Mouse (Mus musculus) midbrain, embryonic 10.5 days (tissue): ENCODE data around the gene Jak2. TPM values are rescaled to one million over a fixed set of nuclear protein-coding genes. Genes with fewer than 3 reads are reported as not detected.
A peak's percentile ranks its signal among the peaks of the same experiment; 100 is the strongest.

Experiments
- DNase-seq: peaks from one replicate; pipeline ENCODE4 v3.0.0-alpha.2; 2017; ENCODE audit warnings: low spot score
- H3K27ac ChIP-seq: fragments of 300-500 bp; sonication (generic); replicated peaks from 2 replicates; pipeline ENCODE4 v1.5.1; 2016; ENCODE audit warnings: mild to moderate bottlenecking
- H3K27me3 ChIP-seq: fragments of 300-500 bp; sonication (generic); 2 replicates; pipeline ENCODE4 v1.6.1; 2016; ENCODE audit warnings: low read depth, mild to moderate bottlenecking; ENCODE audit not compliant: poor library complexity, severe bottlenecking
- H3K36me3 ChIP-seq: fragments of 300-500 bp; sonication (generic); 2 replicates; pipeline ENCODE4 v1.6.1; 2016; ENCODE audit warnings: mild to moderate bottlenecking, moderate library complexity
- H3K4me1 ChIP-seq: fragments of 300-500 bp; sonication (generic); 2 replicates; pipeline ENCODE4 v1.6.1; 2016
- H3K4me3 ChIP-seq: fragments of 300-500 bp; sonication (generic); 2 replicates; pipeline ENCODE4 v1.5.1; 2016; ENCODE audit warnings: mild to moderate bottlenecking, moderate library complexity
- H3K9me3 ChIP-seq: fragments of 300-500 bp; sonication (generic); replicated peaks from 2 replicates; pipeline ENCODE4 v1.6.1; 2016; ENCODE audit warnings: mild to moderate bottlenecking
- WGBS: fragments of 180-500 bp; shearing (Covaris S2); methylation state at CpG from one replicate; pipeline ENCODE4 v1.1.7; 2016; 5-methylcytosine and 5-hydroxymethylcytosine counted together
- polyA plus RNA-seq: library from polyadenylated mRNA; unstranded; fragments of >200 nt; fragmentation: Nextera tagmentation; extraction: Ambion mirVana; gene quantifications from 2 replicates; pipeline ENCODE4 v1.2.1, GENCODE M21; 2016

The Jak2 gene
- polyA plus RNA-seq, 1 experiment from 2014 or later: 5.9 TPM

DNA sequence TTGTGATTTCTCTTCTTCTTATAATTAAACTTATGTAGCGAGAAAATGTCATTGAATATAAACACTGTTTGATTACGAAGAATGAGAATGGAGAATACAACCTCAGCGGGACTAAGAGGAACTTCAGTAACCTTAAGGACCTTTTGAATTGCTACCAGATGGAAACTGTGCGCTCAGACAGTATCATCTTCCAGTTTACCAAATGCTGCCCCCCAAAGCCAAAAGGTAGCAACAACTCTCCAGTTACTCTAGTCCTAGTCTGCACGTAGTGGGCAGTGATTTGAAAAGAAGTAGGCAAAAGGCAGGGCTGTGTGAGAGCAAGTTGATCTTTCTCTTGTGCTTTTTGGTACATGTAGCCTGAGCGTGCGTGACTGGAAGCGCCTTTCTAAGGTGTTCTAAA lies 36.2 kb downstream of the Jak2 start:
- no peak for DNase-seq
- Histone ChIP-seq H3K4me3 (no peak overlapping the region), H3K36me3 (peaks cover 28% of the 10 kb centered on the region), H3K9me3 (no peaks in the 10 kb centered on the region), H3K27ac (no peak overlapping the region), H3K4me1 (peaks cover 14% of the 10 kb centered on the region), H3K27me3 (no peaks in the 10 kb centered on the region)
- WGBS: 70% methylated on average over 8 of the region's 8 CpGs

DNA sequence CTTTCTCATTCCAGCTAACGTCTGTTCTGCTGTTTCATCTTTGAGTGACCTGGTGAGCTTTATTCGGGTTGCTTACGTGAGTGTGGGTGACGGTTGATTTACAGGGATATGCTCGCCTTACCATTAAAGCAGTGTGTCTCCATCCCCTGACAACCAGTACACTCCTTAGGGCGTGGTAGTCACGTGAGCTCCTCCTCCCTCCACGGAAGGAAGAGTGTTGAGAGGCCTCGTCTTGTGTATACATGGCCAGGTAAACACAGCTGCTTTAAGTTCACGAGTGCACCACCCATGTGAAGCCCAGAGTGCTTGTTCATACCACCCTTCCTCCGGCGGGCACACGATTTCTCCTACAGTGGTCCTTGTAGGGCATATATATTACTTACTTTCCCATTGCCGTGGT lies 39.9 kb downstream of the Jak2 start:
- no peaks in the 10 kb centered on the region for H3K27me3 ChIP-seq
- H3K9me3 ChIP-seq: no peaks in the 10 kb centered on the region
- H3K4me3 ChIP-seq: no peak overlapping the region
- no peak overlapping the region for H3K27ac ChIP-seq
- H3K4me1 ChIP-seq: no peaks in the 10 kb centered on the region
- DNase-seq: no peak
- 89% methylated on average over 14 of the region's 14 CpGs for WGBS
- peaks cover 32% of the 10 kb centered on the region for H3K36me3 ChIP-seq

DNA sequence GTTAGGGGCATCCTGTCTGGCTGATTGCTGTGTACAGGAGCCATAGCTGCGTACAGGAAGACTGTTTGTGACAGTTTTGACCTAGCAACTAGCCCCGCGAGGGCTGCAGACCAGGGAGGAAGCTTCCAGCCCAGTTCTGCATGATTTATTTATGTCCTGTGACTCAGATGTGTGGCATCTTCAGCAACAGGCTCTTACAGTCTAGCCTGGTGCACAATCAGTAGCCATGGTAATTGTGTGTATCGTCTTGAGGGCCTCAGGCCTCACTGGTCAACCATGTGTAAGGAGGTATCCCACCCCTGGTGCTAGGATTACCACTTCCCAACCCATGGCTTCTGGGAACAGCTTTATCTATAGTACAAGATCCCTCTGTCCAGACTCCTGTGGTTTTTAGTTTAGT lies 40.9 kb downstream of the Jak2 start:
- no peak overlapping the region for H3K27ac ChIP-seq
- no peak overlapping the region for H3K4me3 ChIP-seq
- no peak for DNase-seq
- H3K27me3 ChIP-seq: no peaks in the 10 kb centered on the region
- peaks cover 34% of the 10 kb centered on the region for H3K36me3 ChIP-seq
- no peaks in the 10 kb centered on the region for H3K9me3 ChIP-seq
- WGBS: 87% methylated on average over 4 of the region's 4 CpGs
- H3K4me1 ChIP-seq: no peaks in the 10 kb centered on the region

DNA sequence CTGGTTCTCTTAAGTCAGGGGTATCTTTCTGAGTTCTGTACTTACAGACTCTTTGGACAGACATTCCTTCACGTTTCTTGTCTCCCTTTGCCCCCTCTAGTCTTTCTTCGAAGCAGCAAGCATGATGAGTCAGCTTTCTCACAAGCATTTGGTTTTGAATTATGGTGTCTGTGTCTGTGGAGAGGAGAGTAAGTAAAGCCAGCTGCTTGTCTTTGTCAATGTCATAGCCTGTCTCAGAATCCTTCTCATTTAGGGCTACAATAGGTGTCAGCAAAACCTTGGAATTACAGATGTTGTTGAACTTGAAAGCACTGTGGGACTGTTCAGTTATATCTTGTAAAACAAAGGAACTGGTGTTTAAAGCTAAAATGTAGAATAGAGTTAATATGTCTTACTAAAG lies 43.1 kb downstream of the Jak2 start:
- Histone ChIP-seq H3K9me3 (no peaks in the 10 kb centered on the region), H3K4me1 (no peaks in the 10 kb centered on the region), H3K27me3 (no peaks in the 10 kb centered on the region), H3K36me3 (peaks cover 50% of the 10 kb centered on the region), H3K27ac (no peak overlapping the region), H3K4me3 (no peak overlapping the region)
- 78% methylated on average over 2 of the region's 2 CpGs for WGBS
- DNase-seq: no peak

DNA sequence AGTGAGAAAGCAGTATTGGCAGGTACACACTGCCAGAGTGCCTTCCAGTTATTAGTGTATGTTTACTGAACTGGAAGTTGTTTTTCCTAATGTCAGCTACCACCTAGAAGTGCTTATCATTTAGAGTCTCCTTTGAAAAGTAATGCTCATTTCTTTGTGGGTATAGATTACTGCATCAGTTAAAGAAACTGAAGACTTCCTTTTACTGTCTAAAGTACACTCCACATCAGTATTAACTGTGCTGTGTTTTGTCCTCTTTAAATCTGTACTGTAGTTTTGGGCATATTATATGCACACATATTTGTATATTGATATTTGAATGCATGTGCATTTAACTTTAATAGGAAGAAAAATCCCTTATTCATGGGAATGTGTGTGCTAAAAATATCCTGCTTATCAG lies 44.5 kb downstream of the Jak2 start:
- Histone ChIP-seq H3K9me3 (no peaks in the 10 kb centered on the region), H3K27ac (no peak overlapping the region), H3K36me3 (peaks cover 55% of the 10 kb centered on the region), H3K27me3 (no peaks in the 10 kb centered on the region), H3K4me3 (no peak overlapping the region), H3K4me1 (no peaks in the 10 kb centered on the region)
- DNase-seq: no peak

DNA sequence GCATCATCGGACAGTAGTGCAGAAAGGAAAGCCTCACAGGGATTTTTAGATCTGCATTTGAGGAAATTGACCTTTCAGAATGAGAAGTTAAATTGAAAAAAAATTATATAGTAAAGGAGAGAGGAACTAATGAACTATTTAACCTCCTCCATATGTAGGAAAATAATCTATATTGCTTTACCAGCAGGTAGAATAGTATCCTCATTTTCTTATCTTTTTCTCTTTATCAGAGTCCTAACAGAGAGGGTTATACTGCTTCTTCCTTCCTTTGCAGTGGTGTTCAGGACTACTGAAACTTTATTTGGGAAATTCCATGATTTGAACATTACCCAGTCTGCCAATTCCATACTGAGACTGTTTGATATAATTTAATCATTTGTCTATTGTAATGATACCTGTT lies 45.7 kb downstream of the Jak2 start:
- no peaks in the 10 kb centered on the region for H3K27me3 ChIP-seq
- H3K9me3 ChIP-seq: no peaks in the 10 kb centered on the region
- H3K27ac ChIP-seq: no peak overlapping the region
- DNase-seq: no peak
- H3K4me1 ChIP-seq: no peaks in the 10 kb centered on the region
- H3K4me3 ChIP-seq: no peak overlapping the region
- 98% methylated on average over 1 of the region's 1 CpGs for WGBS
- peaks cover 49% of the 10 kb centered on the region for H3K36me3 ChIP-seq

DNA sequence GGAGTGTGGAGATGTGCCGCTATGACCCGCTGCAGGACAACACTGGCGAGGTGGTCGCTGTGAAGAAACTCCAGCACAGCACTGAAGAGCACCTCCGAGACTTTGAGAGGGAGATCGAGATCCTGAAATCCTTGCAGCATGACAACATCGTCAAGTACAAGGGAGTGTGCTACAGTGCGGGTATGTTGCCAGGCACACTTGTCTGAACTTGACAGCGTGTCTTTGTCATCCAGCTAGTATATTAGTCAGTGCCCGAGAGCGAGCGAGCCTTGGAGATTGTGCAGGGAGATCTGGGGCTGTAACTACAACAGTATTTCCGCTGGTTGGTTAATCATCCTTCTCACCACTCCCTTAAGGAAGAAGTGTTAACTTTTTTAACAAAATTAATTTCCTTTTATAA lies 49.3 kb downstream of the Jak2 start:
- no peak for DNase-seq
- H3K36me3 ChIP-seq: peaks cover 55% of the 10 kb centered on the region
- H3K4me3 ChIP-seq: no peak overlapping the region
- H3K9me3 ChIP-seq: no peaks in the 10 kb centered on the region
- no peaks in the 10 kb centered on the region for H3K27me3 ChIP-seq
- peaks cover 4% of the 10 kb centered on the region; the same call in 1 of the 2 replicates for H3K4me1 ChIP-seq
- 92% methylated on average over 13 of the region's 13 CpGs for WGBS
- no peak overlapping the region for H3K27ac ChIP-seq

DNA sequence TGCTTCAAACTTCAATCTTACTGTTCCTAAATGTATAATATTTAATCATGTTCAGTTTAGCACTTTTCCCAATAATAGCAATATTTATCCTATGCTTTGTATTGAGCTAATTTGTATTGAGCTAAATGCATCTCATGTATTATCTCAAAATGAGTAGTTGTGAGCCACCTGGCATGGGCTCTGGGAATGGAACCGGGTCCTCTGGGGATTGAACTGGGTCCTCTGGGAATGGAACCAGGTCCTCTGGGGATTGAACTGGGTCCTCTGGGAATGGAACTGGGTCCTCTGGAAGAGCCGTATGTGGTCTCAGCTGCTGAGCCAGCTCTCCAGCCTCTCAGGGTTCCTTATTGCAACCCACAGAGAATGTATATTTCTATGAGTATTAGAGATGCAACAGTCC lies 50.5 kb downstream of the Jak2 start:
- Histone ChIP-seq H3K4me3 (no peak overlapping the region), H3K9me3 (no peaks in the 10 kb centered on the region), H3K4me1 (peaks cover 4% of the 10 kb centered on the region; the same call in 1 of the 2 replicates), H3K36me3 (peaks cover 48% of the 10 kb centered on the region), H3K27ac (no peak overlapping the region), H3K27me3 (no peaks in the 10 kb centered on the region)
- WGBS: 89% methylated on average over 2 of the region's 2 CpGs
- DNase-seq: no peak

DNA sequence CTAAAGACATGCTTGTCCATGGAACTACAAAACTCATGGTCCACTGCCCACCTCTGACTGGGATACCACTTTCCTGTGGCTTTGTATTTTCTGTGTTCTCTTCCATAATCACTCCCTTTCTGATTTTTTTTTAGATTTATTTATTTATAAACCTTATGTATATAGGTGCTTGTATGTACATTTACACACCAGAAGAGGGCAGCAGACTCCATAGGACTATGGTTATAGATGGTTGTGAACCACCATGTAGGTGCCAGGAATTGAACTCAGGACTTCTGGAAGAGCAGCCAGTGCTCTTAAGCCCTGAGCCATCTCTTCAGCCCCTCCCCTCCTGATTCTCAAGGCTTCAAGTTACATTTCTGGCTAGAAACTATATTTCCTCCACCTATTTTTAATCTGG lies 57.2 kb downstream of the Jak2 start:
- Histone ChIP-seq H3K4me1 (no peaks in the 10 kb centered on the region), H3K36me3 (peaks cover 34% of the 10 kb centered on the region), H3K9me3 (no peaks in the 10 kb centered on the region), H3K27ac (no peak overlapping the region), H3K27me3 (no peaks in the 10 kb centered on the region), H3K4me3 (no peak overlapping the region)
- no peak for DNase-seq

DNA sequence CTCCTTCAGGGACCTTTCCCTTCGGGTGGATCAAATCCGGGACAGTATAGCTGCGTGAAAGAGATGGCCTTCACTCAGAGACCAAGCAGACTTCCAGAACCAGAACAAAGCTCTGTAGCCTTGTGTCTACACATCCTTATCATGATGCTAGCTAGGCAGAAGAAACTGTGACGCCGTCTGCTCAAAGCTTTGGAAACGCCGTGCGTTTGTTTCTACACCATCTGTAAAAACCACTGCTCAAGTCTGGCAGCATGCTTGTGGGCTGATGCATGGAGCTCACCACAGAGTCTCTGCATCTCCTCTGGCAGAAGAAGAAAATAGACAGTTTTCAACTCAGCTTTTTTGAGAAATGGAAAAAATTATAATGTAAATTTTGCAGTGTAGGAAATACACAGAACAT lies 60.2 kb downstream of the Jak2 start:
- Histone ChIP-seq H3K9me3 (peaks cover 11% of the 10 kb centered on the region), H3K36me3 (peaks cover 39% of the 10 kb centered on the region), H3K27ac (no peak overlapping the region), H3K4me3 (no peak overlapping the region), H3K27me3 (no peaks in the 10 kb centered on the region), H3K4me1 (no peaks in the 10 kb centered on the region)
- 95% methylated on average over 8 of the region's 8 CpGs for WGBS
- DNase-seq: no peak

DNA sequence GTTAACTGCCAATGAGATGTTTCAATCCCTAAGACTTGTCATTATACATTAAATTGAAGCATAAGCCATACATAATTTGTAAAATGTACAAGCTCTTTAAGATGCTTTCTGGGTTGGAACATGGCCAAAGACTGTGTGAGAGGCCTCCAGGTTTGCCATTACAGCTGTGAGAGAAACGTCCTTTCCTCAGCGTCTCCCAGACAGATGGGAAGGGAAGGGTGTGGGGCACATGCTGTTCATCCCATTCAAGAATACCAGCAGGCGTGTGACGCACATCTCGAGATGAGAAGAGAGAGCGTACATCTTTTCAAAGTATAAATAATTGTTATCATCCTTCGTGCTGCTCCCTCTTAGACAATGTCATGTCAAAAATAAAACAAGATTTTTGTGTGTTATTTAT lies 61.0 kb downstream of the Jak2 start:
- H3K4me1 ChIP-seq: no peaks in the 10 kb centered on the region
- WGBS: 73% methylated on average over 7 of the region's 7 CpGs
- H3K27ac ChIP-seq: no peak overlapping the region
- H3K36me3 ChIP-seq: peaks cover 41% of the 10 kb centered on the region
- H3K9me3 ChIP-seq: peaks cover 16% of the 10 kb centered on the region
- H3K4me3 ChIP-seq: no peak overlapping the region
- no peaks in the 10 kb centered on the region for H3K27me3 ChIP-seq
- DNase-seq: no peak

DNA sequence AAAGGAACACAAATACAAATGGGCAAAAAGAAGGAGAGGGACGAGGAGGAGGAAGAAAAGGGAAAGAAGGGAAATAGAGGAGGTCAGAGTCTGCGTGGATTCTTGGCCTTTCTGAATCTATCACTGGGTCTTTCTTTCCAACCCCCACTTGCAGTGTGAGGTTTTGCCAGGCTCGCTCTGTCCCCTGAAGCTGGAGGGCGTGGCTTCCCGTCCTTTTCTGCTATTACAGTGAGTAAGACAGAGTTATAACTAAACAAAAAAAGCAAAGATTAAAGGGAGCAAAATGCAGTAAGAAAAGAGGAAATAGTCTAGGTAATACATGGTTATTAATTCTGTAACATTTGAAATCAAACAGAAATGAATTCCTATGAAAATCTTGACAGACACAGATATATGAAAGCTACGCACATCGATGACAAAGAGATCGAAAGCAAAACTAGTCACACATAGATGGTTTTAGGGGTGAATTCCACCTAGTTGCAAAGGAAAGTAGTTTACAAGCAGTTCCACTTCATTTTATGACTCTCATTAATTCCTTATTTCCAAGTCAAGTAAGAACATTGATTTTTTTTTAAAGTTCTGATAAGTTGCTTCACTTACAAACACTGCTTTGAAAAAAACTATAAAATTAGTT lies 71.9 kb downstream of the Jak2 start:
- no peak overlapping the region for H3K4me3 ChIP-seq
- no peak for DNase-seq
- H3K27me3 ChIP-seq: peaks cover 21% of the 10 kb centered on the region
- no peaks in the 10 kb centered on the region for H3K36me3 ChIP-seq
- no peak overlapping the region for H3K27ac ChIP-seq
- peaks cover 13% of the 10 kb centered on the region for H3K4me1 ChIP-seq
- no peaks in the 10 kb centered on the region for H3K9me3 ChIP-seq
- WGBS: 80% methylated on average over 8 of the region's 8 CpGs

DNA sequence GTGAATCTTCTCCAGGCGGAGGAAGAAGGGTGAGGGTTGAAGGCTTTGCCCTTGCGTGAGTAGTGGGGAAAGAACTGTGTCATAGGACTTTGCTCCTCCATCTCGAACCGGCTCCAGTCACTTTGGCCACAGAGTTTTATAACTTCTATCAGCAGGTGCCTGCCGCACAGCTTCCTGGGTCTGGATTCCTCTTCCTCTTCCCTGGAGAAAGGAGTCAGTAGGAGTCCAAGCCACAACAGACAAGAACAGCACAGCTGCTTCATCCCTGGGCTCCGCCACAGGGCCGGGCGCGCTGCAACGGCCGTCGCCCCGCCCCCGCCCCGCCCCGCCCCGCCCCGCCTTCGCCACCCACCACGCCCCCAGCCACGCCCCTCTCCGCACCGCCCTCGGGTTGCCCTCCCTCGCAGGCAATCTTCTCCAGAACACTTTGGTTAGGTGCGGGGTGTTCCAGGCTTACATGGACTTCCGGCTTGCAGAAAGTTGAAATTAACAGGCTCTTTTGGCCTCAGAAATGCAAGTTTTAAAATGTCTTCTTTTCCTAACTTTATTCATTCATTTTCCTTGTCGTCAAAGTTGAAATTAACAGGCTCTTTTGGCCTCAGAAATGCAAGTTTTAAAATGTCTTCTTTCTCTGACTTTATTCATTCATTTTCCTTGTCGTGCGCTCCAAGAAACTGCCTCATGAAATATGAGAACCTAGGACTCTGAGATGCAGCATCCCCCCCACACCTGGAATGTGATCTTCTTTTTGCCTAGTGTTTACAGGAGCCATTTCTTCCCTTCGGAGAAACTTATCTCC lies 73.6 kb downstream of the Jak2 start, which contains the start of gene Insl6:
Gene Insl6 (minus strand): TSS at position 304 of the 799 bp plus-strand sequence.
- no peaks in the 10 kb centered on the region for H3K36me3 ChIP-seq
- peak; percentile 84 for DNase-seq
- peak within 1 kb of the TSS; percentile 61 for H3K27ac ChIP-seq
- peak within 1 kb of the TSS; percentile 54 for H3K4me3 ChIP-seq
- peaks cover 13% of the 10 kb centered on the region for H3K4me1 ChIP-seq
- WGBS: 6% methylated on average over 31 of the region's 31 CpGs
- no peaks in the 10 kb centered on the region for H3K9me3 ChIP-seq
- H3K27me3 ChIP-seq: peaks cover 21% of the 10 kb centered on the region
